In genomic region chr11:112055591-112055990, GRCm38 (mm10) we compare ENCODE assay signal across 14 mouse cellular contexts.
DNase-seq lines count a peak whose midpoint lies in the region; ATAC-seq and TF ChIP-seq lines count a peak whose summit lies in the region.
"Had no signal": no experiment of that assay in that cellular context is flagged by ENCODE, and none has a peak within 500 bp of the region (broad histone marks: within the 10 kb centered on the region; RNA-seq: fewer than 3 reads in every experiment).

No protein-coding gene starts in this region.

- H3K36me3 ChIP-seq in forebrain, embryonic 13.5 days (ENCODE audit: poor library complexity, severe bottlenecking) = no peaks in the 10 kb centered on the region
- H3K36me3 ChIP-seq in forebrain, embryonic 12.5 days (replicated peaks) = no peaks in the 10 kb centered on the region

- H3K4me3 ChIP-seq in forebrain, embryonic 13.5 days = no peak overlapping the region
- H3K4me3 ChIP-seq in forebrain, embryonic 12.5 days (replicated peaks) = no peak overlapping the region
- H3K4me3 ChIP-seq: left cerebral cortex, adult 2 months had no signal

- no peak for TF ChIP-seq POLR2A in brain, embryonic 14.5 days (IDR thresholded peaks at IDR 0.05; ENCODE audit: borderline replicate concordance, extremely low read depth, insufficient read depth, insufficient read length, poor library complexity, severe bottlenecking)

- H3K27ac ChIP-seq in forebrain, embryonic 13.5 days = 0 out of 2 replicates have a peak overlapping the region, but pooled peaks have one; percentile 32
- no peak overlapping the region for H3K27ac ChIP-seq in forebrain, embryonic 12.5 days
- H3K27ac ChIP-seq: left cerebral cortex, adult 2 months had no signal

- peak overlapping the region; percentile 32 for H3K4me2 ChIP-seq in forebrain, embryonic 13.5 days
- H3K4me2 ChIP-seq in forebrain, embryonic 12.5 days = no peak overlapping the region

- no peak for ATAC-seq in forebrain, embryonic 13.5 days
- ATAC-seq in forebrain, embryonic 12.5 days (ENCODE audit: low FRiP score) = no peak
- ATAC-seq in megakaryocyte-erythroid progenitor cell, adult 5-6 weeks (replicated peaks; ENCODE audit: low FRiP score, low TSS enrichment, poor library complexity, severe bottlenecking) = no peak
- ATAC-seq: activated CD4-positive, CD25-positive, alpha-beta regulatory T cell, adult 4 months; intestine, postnatal 0 days; liver, postnatal 0 days; midbrain, embryonic 16.5 days had no signal

- WGBS in forebrain, embryonic 13.5 days = 39% methylated on average over 6 of the region's 6 CpGs
- WGBS in forebrain, embryonic 12.5 days = 65% methylated on average over 6 of the region's 6 CpGs

- H3K9ac ChIP-seq in forebrain, embryonic 13.5 days = no peak overlapping the region
- H3K9ac ChIP-seq in forebrain, embryonic 12.5 days = no peak overlapping the region
- H3K9ac ChIP-seq: liver, postnatal 0 days had no signal

- intact Hi-C loops in left cerebral cortex, postnatal 4 days (cut with DNase I) = no loop called here
- intact Hi-C loops in left cerebral cortex, postnatal 25 days (cut with DNase I) = no loop called here

- no peaks in the 10 kb centered on the region for H3K9me3 ChIP-seq in forebrain, embryonic 13.5 days (replicated peaks)
- H3K9me3 ChIP-seq in forebrain, embryonic 12.5 days = no peaks in the 10 kb centered on the region

- peaks cover 14% of the 10 kb centered on the region for H3K4me1 ChIP-seq in forebrain, embryonic 13.5 days
- peaks cover 5% of the 10 kb centered on the region; the same call in 1 of the 2 replicates for H3K4me1 ChIP-seq in forebrain, embryonic 12.5 days

- peak; percentile 30 for DNase-seq in left cerebral cortex, postnatal 4 days
- DNase-seq in left cerebral cortex, postnatal 25 days (ENCODE audit: low spot score in 2 of 2) = no peak
- DNase-seq in brain, embryonic 14.5 days (ENCODE audit: low read depth) = peak; percentile 81
- peak; percentile 68 to 79 for DNase-seq in kidney, postnatal 25 days
- no peak for DNase-seq in neural tube, embryonic 10.5 days (ENCODE audit: extremely low spot score, low spot score)
- DNase-seq: gastrocnemius, postnatal 14 days; liver, postnatal 0 days had no signal

- no peak for TF ChIP-seq CTCF in brain, embryonic 14.5 days (IDR thresholded peaks at IDR 0.05; ENCODE audit: borderline replicate concordance, extremely low read depth, insufficient read depth, insufficient read length)

- no peaks in the 10 kb centered on the region for H3K27me3 ChIP-seq in forebrain, embryonic 13.5 days
- no peaks in the 10 kb centered on the region for H3K27me3 ChIP-seq in forebrain, embryonic 12.5 days

Comparison
In these comparisons a context has a peak if more than half of its experiments do, and no peak if none do; other contexts are left out.
1. DNase-seq: peak in left cerebral cortex, postnatal 4 days (single experiment), brain, embryonic 14.5 days (single experiment) and kidney, postnatal 25 days (2 of 2); none in left cerebral cortex, postnatal 25 days (0 of 2) and neural tube, embryonic 10.5 days (single experiment).